Mouse (Mus musculus): Measurements from ENCODE around the gene Bcar1. TPM values are rescaled to one million over a fixed set of nuclear protein-coding genes. Genes with fewer than 3 reads are reported as not detected.

The Bcar1 gene
- polyA plus RNA-seq, 1 experiment, result 136 TPM

DNA sequence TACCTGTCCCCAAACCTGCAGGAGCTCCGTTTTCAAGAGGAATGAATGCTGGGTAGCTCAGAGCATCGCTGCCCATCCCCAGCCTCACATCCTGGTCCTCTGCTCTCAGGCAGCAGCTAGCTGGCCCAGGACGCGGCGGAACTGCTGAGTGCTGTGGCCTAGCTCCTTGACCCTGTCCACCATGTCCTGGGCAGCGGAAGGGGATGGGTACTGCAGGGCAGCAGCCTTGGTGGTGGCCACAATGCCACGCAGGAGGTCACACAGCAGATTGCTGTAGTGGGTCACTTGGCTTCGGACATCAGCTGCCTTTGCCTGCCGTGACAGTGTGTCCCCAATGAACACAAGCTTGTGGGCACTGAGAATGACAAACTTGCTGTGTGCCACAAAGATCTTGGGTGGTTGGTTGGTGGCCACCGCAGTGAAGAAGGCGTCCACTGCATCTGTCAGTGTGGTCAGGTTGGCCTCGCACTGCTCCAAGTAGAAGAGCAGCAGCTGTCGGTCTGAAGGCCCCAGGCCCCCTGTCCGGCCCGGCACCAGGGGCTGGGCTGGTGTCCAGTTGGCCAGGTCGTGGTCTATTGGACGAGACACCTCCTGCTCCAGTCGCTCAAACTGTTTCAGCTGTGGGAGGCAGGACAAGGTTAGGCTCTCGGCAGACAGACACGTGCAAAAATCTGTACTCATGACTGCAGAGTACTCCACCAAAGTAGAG is 32.7 kb downstream of the Bcar1 start:
- Histone ChIP-seq H3K79me2 (ENCODE audit: control insufficient read depth, insufficient read depth) (peaks cover 27% of the 10 kb centered on the region), H3K79me3 (ENCODE audit: low read depth) (peaks cover 7% of the 10 kb centered on the region)

DNA sequence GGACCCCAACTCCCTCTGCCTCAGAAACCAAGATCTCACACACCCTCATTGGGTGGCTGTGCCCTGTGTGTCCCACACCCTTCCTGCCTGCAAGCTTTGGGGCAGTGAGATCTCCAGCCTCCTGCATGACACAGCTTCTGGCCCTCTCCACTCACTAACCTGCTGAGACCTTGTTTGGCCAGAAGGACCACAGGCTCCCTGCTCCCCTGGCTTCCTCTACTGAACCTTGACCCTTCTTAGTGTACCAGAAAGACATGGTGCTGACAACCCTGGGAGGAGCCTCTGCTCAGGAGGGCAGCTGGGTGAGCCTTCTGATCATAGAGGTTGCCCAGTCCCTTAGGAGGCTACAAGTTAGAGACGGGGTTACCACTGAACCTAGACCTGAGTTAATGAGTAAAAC is 34.4 kb downstream of the Bcar1 start:
- Histone ChIP-seq H3K4me3 (ENCODE audit: insufficient read depth, poor library complexity, severe bottlenecking) (no peak overlapping the region), H3K79me2 (ENCODE audit: control insufficient read depth, insufficient read depth) (peaks cover 12% of the 10 kb centered on the region), H3K36me3 (ENCODE audit: control insufficient read depth, insufficient read depth) (peaks cover 62% of the 10 kb centered on the region), H3ac (ENCODE audit: control insufficient read depth, insufficient read length, low read depth) (no peak overlapping the region), H3K79me3 (ENCODE audit: low read depth) (peaks cover 3% of the 10 kb centered on the region), H3K27me3 (ENCODE audit: control insufficient read depth, insufficient read depth, insufficient read length) (no peaks in the 10 kb centered on the region)
- TF ChIP-seq MYOD1 (IDR thresholded peaks at IDR 0.05; ENCODE audit: control insufficient read depth, insufficient read length, low read depth) (no peak), MAX (IDR thresholded peaks at IDR 0.05) (no peak), CTCF (IDR thresholded peaks at IDR 0.05; ENCODE audit: control insufficient read depth, insufficient read depth, insufficient read length) (no peak), USF1 (IDR thresholded peaks at IDR 0.05; ENCODE audit: low read depth) (no peak), FOSL1 (IDR thresholded peaks at IDR 0.05; ENCODE audit: insufficient read depth, low read length, poor library complexity, severe bottlenecking) (no peak), CEBPB (IDR thresholded peaks at IDR 0.05; ENCODE audit: low read depth) (no peak), MYOG (IDR thresholded peaks at IDR 0.05; ENCODE audit: control insufficient read depth, extremely low read depth, insufficient read length) (no peak)

More for the DNA sequence above, 32.7 kb downstream of the Bcar1 start:
- Histone ChIP-seq H3K4me3 (ENCODE audit: insufficient read depth, poor library complexity, severe bottlenecking) (no peak overlapping the region), H3ac (ENCODE audit: control insufficient read depth, insufficient read length, low read depth) (no peak overlapping the region), H3K27me3 (ENCODE audit: control insufficient read depth, insufficient read depth, insufficient read length) (no peaks in the 10 kb centered on the region), H3K36me3 (ENCODE audit: control insufficient read depth, insufficient read depth) (peaks cover 78% of the 10 kb centered on the region)
- TF ChIP-seq USF1 (IDR thresholded peaks at IDR 0.05; ENCODE audit: low read depth) (no peak), MYOG (IDR thresholded peaks at IDR 0.05; ENCODE audit: control insufficient read depth, extremely low read depth, insufficient read length) (no peak), FOSL1 (IDR thresholded peaks at IDR 0.05; ENCODE audit: insufficient read depth, low read length, poor library complexity, severe bottlenecking) (no peak)

GRCm38 (mm10) chr8:111708265-111708664 is 35.3 kb downstream of the Bcar1 start:
- Histone ChIP-seq H3K4me3 (ENCODE audit: insufficient read depth, poor library complexity, severe bottlenecking) (no peak overlapping the region), H3K79me2 (ENCODE audit: control insufficient read depth, insufficient read depth) (peaks cover 8% of the 10 kb centered on the region), H3K27me3 (ENCODE audit: control insufficient read depth, insufficient read depth, insufficient read length) (no peaks in the 10 kb centered on the region), H3K79me3 (ENCODE audit: low read depth) (peaks cover 3% of the 10 kb centered on the region), H3K36me3 (ENCODE audit: control insufficient read depth, insufficient read depth) (peaks cover 52% of the 10 kb centered on the region), H3ac (ENCODE audit: control insufficient read depth, insufficient read length, low read depth) (no peak overlapping the region)
- TF ChIP-seq CEBPB (IDR thresholded peaks at IDR 0.05; ENCODE audit: low read depth) (no peak), MYOG (IDR thresholded peaks at IDR 0.05; ENCODE audit: control insufficient read depth, extremely low read depth, insufficient read length) (no peak), USF1 (IDR thresholded peaks at IDR 0.05; ENCODE audit: low read depth) (no peak), FOSL1 (IDR thresholded peaks at IDR 0.05; ENCODE audit: insufficient read depth, low read length, poor library complexity, severe bottlenecking) (no peak), MAX (IDR thresholded peaks at IDR 0.05) (no peak), MYOD1 (IDR thresholded peaks at IDR 0.05; ENCODE audit: control insufficient read depth, insufficient read length, low read depth) (no peak), CTCF (IDR thresholded peaks at IDR 0.05; ENCODE audit: control insufficient read depth, insufficient read depth, insufficient read length) (no peak)

- Histone ChIP-seq H3K79me2 (ENCODE audit: control insufficient read depth, insufficient read depth) (no peaks in the 10 kb centered on the region), H3K36me3 (ENCODE audit: control insufficient read depth, insufficient read depth) (peaks cover 27% of the 10 kb centered on the region), H3K79me3 (ENCODE audit: low read depth) (no peaks in the 10 kb centered on the region), H3K27me3 (ENCODE audit: control insufficient read depth, insufficient read depth, insufficient read length) (no peaks in the 10 kb centered on the region), H3K4me3 (ENCODE audit: insufficient read depth, poor library complexity, severe bottlenecking) (no peak overlapping the region), H3ac (ENCODE audit: control insufficient read depth, insufficient read length, low read depth) (no peak overlapping the region)
- TF ChIP-seq CTCF (IDR thresholded peaks at IDR 0.05; ENCODE audit: control insufficient read depth, insufficient read depth, insufficient read length) (no peak), FOSL1 (IDR thresholded peaks at IDR 0.05; ENCODE audit: insufficient read depth, low read length, poor library complexity, severe bottlenecking) (no peak), MAX (IDR thresholded peaks at IDR 0.05) (no peak), MYOG (IDR thresholded peaks at IDR 0.05; ENCODE audit: control insufficient read depth, extremely low read depth, insufficient read length) (no peak), MYOD1 (IDR thresholded peaks at IDR 0.05; ENCODE audit: control insufficient read depth, insufficient read length, low read depth) (no peak), CEBPB (IDR thresholded peaks at IDR 0.05; ENCODE audit: low read depth) (no peak), USF1 (IDR thresholded peaks at IDR 0.05; ENCODE audit: low read depth) (no peak)
Measured at GRCm38 (mm10) chr8:111705699-111706098, 37.9 kb downstream of the Bcar1 start.

GRCm38 (mm10) chr8:111705222-111705621 is 38.4 kb downstream of the Bcar1 start:
- no peak for TF ChIP-seq MYOG (IDR thresholded peaks at IDR 0.05; ENCODE audit: control insufficient read depth, extremely low read depth, insufficient read length)
- no peaks in the 10 kb centered on the region for H3K79me3 ChIP-seq (ENCODE audit: low read depth)
- no peak overlapping the region for H3ac ChIP-seq (ENCODE audit: control insufficient read depth, insufficient read length, low read depth)
- H3K79me2 ChIP-seq (ENCODE audit: control insufficient read depth, insufficient read depth), result no peaks in the 10 kb centered on the region
- no peak overlapping the region for H3K4me3 ChIP-seq (ENCODE audit: insufficient read depth, poor library complexity, severe bottlenecking)
- H3K36me3 ChIP-seq (ENCODE audit: control insufficient read depth, insufficient read depth), result peaks cover 22% of the 10 kb centered on the region
- no peaks in the 10 kb centered on the region for H3K27me3 ChIP-seq (ENCODE audit: control insufficient read depth, insufficient read depth, insufficient read length)

DNA sequence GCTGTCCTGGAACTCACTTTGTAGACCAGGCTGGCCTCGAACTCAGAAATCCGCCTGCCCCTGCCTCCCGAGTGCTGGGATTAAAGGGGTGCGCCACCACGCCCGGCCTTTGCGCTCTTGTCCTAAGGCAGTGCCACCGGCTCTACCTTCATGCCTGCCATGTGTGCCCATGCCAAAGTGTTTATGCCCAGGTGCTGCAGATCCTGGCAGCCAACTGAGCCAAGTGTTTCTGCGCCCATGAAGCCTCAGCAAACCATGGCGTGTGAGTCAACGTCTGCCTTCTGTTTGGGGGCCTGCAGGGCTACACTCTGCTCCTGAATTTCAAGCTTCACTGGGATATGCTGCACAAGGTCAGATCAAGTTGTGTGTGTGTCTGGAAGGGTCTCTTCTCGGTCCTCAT is 39.0 kb downstream of the Bcar1 start:
- TF ChIP-seq FOSL1 (IDR thresholded peaks at IDR 0.05; ENCODE audit: insufficient read depth, low read length, poor library complexity, severe bottlenecking), result no peak
- no peak for TF ChIP-seq CEBPB (IDR thresholded peaks at IDR 0.05; ENCODE audit: low read depth)
- no peak for TF ChIP-seq USF1 (IDR thresholded peaks at IDR 0.05; ENCODE audit: low read depth)
- no peak for TF ChIP-seq MAX (IDR thresholded peaks at IDR 0.05)
- TF ChIP-seq CTCF (IDR thresholded peaks at IDR 0.05; ENCODE audit: control insufficient read depth, insufficient read depth, insufficient read length), result no peak
- no peak for TF ChIP-seq MYOG (IDR thresholded peaks at IDR 0.05; ENCODE audit: control insufficient read depth, extremely low read depth, insufficient read length)
- no peak overlapping the region for H3K4me3 ChIP-seq (ENCODE audit: insufficient read depth, poor library complexity, severe bottlenecking)
- H3K27me3 ChIP-seq (ENCODE audit: control insufficient read depth, insufficient read depth, insufficient read length), result no peaks in the 10 kb centered on the region
- H3K36me3 ChIP-seq (ENCODE audit: control insufficient read depth, insufficient read depth), result peaks cover 15% of the 10 kb centered on the region
- no peak overlapping the region for H3ac ChIP-seq (ENCODE audit: control insufficient read depth, insufficient read length, low read depth)
- no peaks in the 10 kb centered on the region for H3K79me3 ChIP-seq (ENCODE audit: low read depth)
- no peaks in the 10 kb centered on the region for H3K79me2 ChIP-seq (ENCODE audit: control insufficient read depth, insufficient read depth)
